Mouse (Mus musculus): ENCODE results near the gene Rbm20. TPM values are rescaled to one million over a fixed set of nuclear protein-coding genes. Genes with fewer than 3 reads are reported as not detected.

The Rbm20 gene
- total RNA-seq, 2 experiments from 2014 or later, result 2.3 to 3.3 TPM

DNA sequence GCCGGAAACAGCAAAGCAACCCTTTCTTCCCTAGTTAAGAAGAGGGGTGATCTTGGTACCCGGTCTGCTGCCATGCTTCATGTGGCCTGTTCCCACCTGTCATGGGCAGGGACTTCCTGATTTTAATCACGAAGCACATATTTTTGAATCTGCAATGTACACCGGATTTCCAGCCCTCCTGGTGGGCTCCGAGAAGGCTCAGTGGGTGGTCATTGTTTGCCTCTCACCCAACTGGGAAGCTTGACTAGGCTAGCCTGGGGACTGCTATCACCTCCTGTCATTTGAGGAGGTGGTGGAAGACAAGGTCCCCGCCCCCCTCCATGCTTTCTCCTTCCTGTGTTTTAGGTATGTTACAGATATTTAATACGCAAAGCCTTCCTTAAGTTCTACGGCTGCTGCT lies 5.3 kb downstream of the Rbm20 start:
- no peak overlapping the region for H3K27ac ChIP-seq
- no peak overlapping the region for H3K4me3 ChIP-seq
- DNase-seq (ENCODE audit: low spot score in 2 of 2), result no peak
- TF ChIP-seq CTCF (conservative IDR thresholded peaks at IDR 0.05), result no peak

DNA sequence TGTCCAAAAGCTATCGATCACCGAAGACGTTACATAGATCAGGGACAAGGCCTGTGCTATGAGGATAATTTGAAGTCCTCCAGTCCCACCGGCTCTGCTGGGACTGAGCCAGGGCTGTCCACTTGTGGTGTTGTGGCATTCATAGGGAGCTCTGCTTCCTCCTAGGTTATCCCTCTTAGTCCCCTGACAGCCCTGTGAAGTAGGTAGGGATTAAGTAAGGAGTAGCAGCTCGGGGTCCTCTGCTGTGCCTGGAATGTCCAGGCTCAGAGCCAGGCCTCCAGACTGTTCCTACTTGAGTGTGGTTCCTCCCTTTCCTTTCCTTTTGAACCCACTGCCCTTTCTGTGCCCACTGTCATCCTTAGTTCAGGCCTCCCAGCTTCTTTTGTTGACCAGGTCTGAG lies 10.5 kb downstream of the Rbm20 start:
- Histone ChIP-seq H3K4me3 (no peak overlapping the region), H3K27ac (no peak overlapping the region)
- TF ChIP-seq CTCF (conservative IDR thresholded peaks at IDR 0.05), result no peak
- DNase-seq (ENCODE audit: low spot score in 2 of 2), result no peak

DNA sequence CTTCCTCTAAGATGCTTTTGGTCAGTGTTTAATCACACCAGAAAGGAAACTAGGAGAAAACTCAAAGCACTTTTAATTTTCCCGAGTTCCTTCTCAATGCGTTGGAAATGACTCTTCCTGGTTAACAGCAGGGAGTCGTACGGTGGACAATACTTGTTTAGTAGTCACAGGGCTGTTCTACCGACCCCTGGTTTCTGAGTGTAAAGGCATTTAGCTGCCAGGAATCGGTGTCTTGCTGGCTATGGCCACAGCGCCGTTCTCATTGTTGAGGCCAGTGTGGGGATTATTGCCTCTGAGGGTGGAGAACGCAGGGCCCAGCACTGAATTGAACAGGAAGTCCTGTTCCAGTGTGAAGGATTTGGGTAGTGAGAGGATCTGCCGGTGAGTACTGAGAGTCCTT lies 13.7 kb downstream of the Rbm20 start:
- H3K4me3 ChIP-seq, result no peak overlapping the region
- DNase-seq (ENCODE audit: low spot score in 2 of 2), result no peak
- no peak overlapping the region for H3K27ac ChIP-seq
- TF ChIP-seq CTCF (conservative IDR thresholded peaks at IDR 0.05), result peak; percentile 35

DNA sequence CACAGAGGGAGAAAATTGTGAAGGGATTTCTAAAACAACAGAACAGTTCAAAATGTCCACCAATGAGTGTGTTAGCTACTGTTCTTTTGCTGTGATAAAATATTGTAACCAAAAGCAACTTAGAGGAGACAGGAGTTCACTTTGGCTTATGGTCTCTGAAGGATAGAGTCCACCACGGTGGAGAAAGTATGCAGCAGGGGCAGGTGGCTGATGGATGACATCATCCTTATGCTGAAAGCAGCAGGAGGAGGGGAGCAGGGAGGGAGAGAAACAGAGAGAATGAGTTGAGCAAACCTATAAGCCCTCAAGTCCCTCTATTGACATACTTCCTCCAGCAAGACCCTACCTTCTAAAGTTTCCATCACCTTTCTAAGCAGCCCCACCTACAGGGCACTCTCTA lies 16.9 kb downstream of the Rbm20 start:
- no peak for DNase-seq (ENCODE audit: low spot score in 2 of 2)
- no peak for TF ChIP-seq CTCF (conservative IDR thresholded peaks at IDR 0.05)

DNA sequence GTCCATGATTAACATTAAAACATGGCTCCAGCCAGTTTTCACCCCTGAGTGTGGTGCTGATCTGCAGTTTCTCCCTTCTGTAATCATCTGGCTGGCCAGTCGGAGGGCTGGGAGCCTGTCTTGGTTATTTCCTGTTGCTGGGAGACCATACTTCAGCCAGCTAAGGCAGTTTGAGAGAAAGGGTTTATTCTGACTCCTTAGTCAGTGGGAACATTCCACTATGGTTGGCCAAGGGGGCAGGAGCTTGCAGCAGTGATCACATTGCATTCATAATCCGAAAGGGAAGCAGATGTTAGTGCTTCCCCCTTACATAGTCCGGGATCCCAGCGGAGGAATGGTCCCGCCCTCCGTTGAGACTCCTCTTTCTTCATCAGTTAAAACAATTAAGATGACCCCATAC lies 19.0 kb downstream of the Rbm20 start:
- no peak overlapping the region for H3K27ac ChIP-seq
- no peak overlapping the region for H3K4me3 ChIP-seq
- TF ChIP-seq CTCF (conservative IDR thresholded peaks at IDR 0.05), result no peak
- no peak for DNase-seq (ENCODE audit: low spot score in 2 of 2)

More for the DNA sequence above, 16.9 kb downstream of the Rbm20 start:
- no peak overlapping the region for H3K4me3 ChIP-seq
- no peak overlapping the region for H3K27ac ChIP-seq

DNA sequence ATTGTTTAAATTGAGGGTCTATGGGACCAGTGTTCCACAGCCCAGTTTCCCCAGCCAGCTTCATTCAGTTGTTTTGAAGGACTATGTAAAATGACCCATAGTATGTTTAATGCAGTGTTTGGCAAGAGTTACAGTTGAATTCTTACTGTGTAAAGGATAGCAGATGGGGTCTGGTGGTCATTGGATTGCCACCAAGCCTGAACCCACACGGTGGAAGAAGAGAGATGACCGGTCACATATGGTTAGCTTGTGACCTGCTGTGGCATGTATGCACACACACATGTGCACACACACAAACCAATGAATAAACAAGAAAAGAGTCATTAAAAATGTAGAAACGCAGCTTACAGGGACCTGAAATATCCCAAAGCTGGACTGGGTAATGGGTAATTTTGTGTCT lies 19.5 kb downstream of the Rbm20 start:
- H3K4me3 ChIP-seq, result no peak overlapping the region
- DNase-seq (ENCODE audit: low spot score in 2 of 2), result no peak
- TF ChIP-seq CTCF (conservative IDR thresholded peaks at IDR 0.05), result no peak
- no peak overlapping the region for H3K27ac ChIP-seq

DNA sequence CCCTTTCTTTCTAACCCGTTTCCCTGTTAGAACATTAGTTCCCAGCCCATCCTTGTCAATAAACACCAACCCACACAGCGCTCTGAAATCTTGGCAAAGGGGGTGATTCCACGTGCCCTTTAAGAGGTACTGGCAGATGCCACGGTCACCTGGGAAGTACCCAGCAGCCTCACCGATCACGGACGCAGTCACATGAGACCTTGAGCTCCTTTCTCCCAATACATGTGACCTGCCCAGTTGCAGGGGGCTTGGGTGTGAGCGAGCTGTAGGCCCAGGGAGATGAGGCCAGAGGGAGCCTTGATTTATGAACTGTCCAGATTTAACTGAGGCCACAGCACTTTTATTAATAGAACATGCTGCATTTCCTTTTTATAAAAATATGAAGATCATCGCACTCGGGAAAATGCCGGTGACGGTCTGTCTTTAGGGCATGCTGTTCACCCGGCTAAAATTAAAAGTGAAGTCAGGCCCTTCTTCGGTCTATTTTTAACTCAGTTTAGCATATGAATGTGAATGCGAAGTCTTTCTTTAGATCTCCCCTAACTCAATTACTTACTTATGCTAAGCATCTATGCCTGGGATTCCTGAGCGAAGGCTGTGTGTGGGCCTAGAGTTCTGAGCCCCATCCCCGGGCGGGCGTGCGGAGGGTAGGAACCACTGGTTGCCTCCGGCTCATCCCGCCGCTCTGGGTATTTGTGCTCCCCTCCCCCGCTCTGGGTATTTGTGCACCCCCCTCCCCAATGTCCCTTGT lies 20.4 kb downstream of the Rbm20 start:
- TF ChIP-seq CTCF (conservative IDR thresholded peaks at IDR 0.05), result no peak
- no peak for DNase-seq (ENCODE audit: low spot score in 2 of 2)
- Histone ChIP-seq H3K27ac (no peak overlapping the region), H3K4me3 (no peak overlapping the region)

DNA sequence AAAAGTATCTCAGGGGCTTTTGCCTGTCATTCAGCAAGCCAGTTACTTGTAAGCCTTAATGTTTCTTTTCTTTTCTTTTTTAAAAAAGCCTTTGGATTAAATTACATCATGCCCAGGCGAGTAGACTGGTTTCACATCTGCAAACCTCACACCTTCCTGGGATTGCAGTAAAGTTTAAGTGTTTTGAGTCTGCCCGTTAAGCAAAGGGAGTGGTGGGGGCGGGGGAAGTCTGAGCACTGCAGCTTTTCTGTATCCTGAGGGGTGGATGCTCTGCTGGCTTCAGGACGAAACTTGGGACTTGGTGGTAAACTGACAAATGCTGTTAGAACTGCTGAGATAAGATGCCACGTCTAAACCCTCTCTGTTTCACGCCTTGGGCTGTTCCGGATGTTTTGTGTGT lies 22.6 kb downstream of the Rbm20 start:
- no peak for DNase-seq (ENCODE audit: low spot score in 2 of 2)
- Histone ChIP-seq H3K27ac (no peak overlapping the region), H3K4me3 (no peak overlapping the region)
- no peak for TF ChIP-seq CTCF (conservative IDR thresholded peaks at IDR 0.05)

DNA sequence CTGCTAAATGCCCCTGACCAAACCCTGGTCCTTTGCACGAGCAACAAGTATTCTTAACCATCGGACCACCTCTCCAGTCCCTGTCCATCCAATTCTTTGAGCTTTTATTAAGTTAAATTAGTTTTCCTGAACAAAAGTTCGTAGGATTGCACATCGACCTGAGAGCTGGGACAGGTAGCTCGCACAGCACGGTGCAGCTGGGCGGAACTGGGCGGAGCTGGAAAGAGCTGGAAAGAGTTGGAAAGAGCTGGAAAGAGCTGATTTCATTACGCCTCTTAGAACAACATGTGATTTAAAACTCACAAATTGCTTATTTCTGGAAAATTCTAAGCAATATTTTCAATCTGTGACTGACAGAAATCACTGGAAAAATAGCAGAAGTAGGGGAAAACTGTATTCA lies 24.3 kb downstream of the Rbm20 start:
- no peak for DNase-seq (ENCODE audit: low spot score in 2 of 2)
- no peak overlapping the region for H3K27ac ChIP-seq
- no peak for TF ChIP-seq CTCF (conservative IDR thresholded peaks at IDR 0.05)
- no peak overlapping the region for H3K4me3 ChIP-seq

DNA sequence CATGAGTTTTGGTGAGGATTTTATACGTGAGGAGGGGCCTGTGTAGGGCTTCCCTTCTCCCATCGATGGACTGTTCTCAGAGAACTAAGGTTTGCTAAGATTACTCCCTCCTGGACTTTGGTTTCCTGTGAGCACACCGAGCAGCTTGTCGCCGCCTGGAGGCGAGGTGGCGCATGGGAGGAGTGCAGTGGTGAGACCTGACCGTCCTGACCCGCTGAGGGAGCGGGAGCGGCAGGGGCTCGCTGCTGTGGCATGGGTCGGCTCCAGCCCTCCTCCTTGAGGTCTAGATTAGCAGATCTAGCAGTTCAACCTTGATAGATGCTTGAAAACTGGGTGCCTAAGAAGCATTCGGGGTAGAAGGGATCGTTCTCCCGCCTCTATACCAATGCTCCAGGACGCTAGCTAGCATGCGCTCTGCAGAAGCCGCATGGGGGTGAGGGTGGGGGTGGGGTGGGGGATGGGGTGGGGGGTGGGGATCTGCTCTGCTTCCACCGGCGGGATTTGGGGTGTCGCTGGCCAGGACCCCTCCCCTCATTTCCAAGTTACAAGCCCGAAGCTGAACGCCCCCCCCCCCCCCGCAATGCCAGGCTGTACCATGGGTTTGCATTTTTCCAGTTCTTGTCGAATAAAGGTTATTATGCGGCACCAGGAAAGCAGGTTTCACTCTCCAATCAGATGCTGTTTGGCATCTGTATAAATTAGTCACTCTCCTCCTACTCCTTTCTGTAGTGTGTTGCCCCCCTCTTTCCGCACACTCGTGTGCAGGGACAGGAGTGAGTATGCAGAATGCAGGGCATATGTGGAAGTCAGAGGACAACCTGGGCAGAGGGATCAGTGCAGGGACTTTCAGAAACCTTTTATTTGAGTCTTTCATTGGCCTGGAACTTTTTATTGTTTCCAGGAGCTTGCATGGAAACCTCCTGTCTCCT lies 28.1 kb downstream of the Rbm20 start:
- H3K27ac ChIP-seq, result peak overlapping the region; percentile 76; the same call in 1 of the 2 replicates
- peak overlapping the region; percentile 52 for H3K4me3 ChIP-seq
- TF ChIP-seq CTCF (conservative IDR thresholded peaks at IDR 0.05), result peak; percentile 90
- DNase-seq (ENCODE audit: low spot score in 2 of 2), result peak; percentile 46 to 72

DNA sequence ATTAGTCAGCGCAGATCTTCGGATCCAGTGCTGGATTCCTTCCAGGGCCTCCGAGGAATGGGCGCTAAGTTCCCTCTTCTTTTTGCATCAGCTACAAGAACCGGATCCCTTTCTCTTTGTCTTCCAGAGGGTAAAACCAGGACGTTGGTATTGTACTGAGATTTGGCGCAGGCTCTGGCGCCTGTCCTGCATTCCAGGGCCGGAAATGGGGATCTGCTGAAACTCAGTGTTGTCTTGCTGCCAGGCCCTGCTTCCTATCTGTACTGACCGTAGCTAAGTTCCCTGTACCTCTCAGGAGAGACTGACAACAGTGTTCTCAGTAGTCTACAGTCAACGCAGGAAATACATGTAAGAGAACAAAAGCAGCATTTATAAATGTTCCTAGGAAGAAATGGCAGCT lies 31.3 kb downstream of the Rbm20 start:
- H3K27ac ChIP-seq, result no peak overlapping the region
- no peak for DNase-seq (ENCODE audit: low spot score in 2 of 2)
- no peak for TF ChIP-seq CTCF (conservative IDR thresholded peaks at IDR 0.05)
- no peak overlapping the region for H3K4me3 ChIP-seq

DNA sequence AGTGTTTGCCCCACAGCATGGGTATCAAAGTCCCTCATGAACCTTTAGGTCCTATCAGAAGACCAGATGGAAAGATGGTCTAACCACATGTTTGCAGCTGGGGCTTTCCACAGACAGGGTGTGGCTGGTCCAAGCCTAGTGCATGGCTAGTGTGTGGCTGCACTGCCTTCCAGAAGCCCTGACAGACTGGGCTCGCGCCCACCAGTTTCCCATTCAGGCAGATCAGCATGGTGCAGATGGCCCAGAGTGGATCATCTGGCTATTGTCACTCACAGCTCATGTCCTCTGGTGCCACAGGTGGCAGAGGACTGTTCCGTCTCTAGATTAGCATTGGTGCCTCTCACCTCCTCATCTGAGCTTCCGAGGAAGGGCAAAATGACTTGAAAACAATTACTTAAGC lies 33.8 kb downstream of the Rbm20 start:
- Histone ChIP-seq H3K27ac (no peak overlapping the region), H3K4me3 (no peak overlapping the region)
- TF ChIP-seq CTCF (conservative IDR thresholded peaks at IDR 0.05), result no peak
- peak in 1 of 2 experiments; percentile 27 for DNase-seq (ENCODE audit: low spot score in 2 of 2)

DNA sequence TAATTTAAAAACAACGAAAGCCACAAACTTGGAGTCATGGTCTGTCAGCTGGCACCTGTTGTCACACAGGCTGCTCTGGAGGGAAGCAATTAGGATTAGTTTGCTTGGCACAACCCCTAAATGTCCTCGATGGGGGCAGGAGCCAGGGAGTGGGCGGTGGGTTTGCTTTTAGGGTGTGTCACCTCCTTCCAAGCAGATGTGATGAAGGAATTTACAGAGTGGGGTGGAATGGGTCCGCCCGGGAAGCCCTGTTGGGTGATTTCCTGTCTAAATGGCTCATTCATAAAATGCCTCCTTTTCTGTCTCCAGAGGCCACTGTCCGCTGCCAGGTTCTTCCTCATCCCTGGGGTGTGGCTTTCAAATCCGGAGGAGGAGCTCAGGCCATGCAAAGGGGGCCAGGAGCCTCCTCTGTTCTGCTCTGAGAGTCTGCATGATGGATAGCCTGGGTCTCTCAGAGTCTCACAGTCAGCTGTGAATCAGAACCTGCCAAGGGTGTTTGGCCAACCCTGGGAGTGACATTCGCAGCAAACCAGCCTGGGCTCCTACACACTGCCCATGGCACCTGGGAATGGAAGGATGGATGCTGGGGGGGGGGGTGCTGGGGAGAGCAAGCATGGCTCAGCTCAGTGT lies 34.3 kb downstream of the Rbm20 start:
- no peak for DNase-seq (ENCODE audit: low spot score in 2 of 2)
- Histone ChIP-seq H3K27ac (no peak overlapping the region), H3K4me3 (no peak overlapping the region)
- no peak for TF ChIP-seq CTCF (conservative IDR thresholded peaks at IDR 0.05)
